Mouse (Mus musculus): ENCODE results near the gene Myl9.

Gene Myl9

DNA sequence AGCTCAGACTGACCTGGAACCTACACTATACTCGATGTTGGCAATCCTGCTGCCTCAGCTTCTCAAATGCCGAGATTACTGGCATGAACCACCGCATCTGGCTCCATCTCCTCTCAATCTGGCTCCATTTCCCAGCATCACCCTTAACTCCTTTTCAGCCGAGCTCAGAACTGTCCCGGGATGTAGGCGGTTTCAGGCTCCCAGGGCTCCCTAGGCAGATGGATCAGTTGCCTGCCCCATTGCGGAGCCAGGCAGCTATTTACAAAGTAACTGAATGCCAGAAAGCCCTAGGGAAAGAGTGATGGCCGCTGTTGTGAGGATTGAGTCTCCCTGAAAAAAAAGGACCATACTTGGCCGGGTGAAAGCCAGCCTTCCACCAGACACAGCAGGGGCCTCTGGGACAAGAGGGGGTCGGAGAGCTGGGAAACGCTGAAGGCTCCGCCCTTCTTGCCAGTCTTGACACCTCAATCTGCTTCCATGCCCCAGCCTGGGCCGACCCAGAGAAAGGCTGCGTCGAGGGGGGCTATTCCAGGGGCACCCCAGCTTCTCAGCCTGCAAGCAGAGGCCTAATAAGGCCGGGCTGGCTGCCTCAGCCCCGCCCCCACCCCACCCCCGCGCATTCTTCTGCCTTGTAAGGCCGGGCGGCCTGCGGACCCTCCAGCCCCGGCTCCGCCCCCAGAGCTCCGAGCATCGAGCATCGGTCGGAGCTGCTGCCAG, at the start of gene Myl9:
Gene Myl9, plus strand, starts transcription at position 683 of the 717 bp plus-strand sequence.
- DNase-seq (ENCODE audit: low read depth, low spot score): peak; percentile 84

DNA sequence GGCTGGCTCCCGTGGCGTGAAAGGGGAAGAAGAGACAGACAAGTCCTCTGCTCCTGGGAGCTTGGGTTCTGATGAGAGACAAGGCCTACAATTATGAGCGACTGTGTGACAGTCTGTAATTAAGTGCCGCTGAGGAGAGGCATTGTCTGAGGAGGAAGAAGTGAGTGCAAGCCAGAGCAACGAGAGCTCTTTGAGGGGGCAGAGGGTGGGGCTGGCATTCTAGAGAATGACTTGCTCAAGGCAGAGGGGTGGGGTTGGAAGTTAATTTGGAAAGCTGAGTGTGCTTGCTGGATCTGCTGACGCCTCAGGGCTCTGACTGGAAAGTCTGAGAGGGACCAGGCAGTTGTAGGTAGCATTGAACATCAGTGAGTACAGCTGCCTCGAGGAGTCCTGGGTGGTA, 48.9 kb upstream of the Myl9 start:
- DNase-seq (ENCODE audit: low read depth, low spot score): no peak

DNA sequence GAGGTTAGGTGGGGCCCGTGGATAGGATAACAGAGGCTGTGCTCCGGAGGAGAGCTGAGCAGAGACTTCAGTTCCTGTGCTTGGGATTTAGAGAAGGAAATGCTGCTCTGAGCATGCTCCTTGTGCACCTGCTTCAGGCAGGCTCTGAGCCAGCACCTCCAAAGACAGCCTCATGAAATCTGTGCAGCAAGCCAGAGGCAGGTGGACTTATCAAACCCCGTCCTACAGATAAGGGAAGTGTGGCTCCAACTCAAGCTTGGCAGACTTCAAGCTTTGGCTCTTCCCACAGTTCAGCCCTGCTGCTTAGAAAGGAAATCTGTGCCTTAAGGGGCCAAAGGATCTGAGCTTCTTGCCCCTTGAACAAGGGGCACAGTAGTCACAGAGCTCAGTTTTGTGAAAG, 48.3 kb upstream of the Myl9 start:
- DNase-seq (ENCODE audit: low read depth, low spot score): no peak

DNA sequence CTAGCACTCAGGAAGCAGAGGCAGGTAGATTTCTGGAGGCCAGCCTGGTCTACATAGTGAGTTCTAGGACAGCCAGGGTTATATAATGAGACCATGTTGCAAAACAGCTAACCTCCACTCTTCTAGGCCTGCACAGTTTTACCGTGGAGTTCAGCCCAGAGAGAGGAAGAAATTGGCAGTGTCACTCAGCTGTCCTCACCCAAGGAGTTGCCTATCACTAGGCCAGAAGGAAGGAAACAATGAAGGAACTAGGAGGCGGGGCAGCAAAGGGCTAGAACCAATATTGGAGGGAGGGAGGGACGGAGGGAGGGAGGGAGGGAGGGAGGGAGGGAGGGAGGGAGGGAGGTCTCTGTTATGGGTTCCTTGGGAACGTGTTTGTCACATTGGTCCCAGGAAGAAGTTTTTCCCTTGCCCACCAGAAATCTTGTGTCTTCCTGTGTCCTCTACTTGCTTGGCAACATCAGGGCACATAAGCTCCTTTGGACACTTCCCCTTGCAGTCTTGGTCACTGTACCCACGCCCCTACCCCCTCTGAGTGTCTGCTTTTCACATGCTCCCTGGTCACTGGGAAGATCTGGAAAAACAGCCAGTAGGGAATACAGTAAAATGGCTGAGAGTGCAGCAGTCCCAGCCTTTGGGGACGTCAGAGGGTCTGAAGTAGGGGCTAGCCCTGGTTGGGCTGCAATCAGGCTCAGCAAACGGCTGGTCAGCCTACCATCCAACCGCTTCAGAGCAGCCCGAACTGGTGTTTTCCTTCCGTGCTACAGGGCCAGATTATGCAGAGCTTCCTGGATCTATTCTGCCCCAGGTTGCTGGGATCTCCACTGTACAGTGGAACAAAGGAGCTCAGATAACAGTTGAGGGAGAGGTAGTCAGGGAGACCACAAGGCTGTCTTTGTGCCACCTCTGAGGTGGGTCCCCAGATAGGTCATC, 45.4 kb upstream of the Myl9 start:
- no peak for DNase-seq (ENCODE audit: low read depth, low spot score)

DNA sequence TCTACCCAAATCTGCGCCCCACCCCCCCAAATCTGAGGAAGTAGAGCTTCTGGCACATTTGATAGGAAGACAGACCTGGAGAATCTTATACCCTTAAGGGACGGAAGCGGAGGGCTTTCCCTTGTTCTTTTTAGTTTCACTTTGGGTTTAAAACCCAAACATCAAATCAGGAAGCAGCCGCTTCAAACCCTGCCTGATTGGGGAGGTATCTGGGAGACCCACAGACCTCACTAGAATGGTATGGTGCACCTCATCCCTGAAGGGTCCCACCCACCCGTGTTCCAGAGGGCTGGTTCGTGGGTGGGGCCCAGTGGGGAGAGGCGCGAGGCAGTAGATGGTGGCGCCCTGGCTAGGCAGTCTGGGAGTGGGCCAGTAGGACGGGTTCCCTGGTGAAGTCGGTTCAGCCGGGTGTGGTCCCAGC, 44.7 kb upstream of the Myl9 start:
- DNase-seq (ENCODE audit: low read depth, low spot score): no peak

DNA sequence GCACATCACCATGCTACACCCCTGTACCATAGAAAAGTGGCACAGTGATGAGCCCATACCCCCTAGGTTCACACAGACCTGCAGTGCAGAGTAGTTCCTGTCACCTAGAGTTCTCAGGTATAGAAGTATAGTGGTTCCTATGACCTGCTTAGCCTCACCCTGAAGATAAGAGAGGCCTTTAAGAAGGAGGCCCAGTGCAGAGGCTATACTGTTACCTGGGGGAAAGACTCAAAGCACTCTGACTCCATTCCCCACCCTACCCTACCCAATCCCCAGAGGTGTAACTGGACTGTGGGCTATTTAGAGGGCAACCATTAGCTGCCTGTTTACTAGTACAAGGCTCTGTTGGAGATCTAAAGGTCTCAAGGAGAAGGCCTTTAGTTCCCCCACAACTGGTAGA, 43.6 kb upstream of the Myl9 start:
- DNase-seq (ENCODE audit: low read depth, low spot score): no peak

DNA sequence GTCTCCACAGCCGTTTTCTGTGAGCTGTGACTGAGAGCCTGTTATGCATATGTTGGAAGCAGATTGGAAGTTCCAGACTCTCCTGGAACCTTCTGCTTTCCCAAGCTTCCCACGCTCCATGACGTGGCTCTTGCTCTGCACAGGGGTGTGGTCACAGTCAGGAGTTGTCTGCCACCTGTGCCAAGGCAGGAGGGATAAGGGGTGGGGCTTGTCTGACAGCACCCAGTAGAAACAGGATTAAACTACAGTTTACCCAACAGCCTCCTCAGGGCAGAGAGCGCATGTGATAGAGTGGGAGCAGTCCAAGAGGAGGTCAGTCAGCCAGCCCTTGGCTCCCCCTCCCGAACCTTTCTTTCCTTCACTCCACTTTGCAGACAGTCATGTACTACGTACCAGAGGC, 43.1 kb upstream of the Myl9 start:
- no peak for DNase-seq (ENCODE audit: low read depth, low spot score)

DNA sequence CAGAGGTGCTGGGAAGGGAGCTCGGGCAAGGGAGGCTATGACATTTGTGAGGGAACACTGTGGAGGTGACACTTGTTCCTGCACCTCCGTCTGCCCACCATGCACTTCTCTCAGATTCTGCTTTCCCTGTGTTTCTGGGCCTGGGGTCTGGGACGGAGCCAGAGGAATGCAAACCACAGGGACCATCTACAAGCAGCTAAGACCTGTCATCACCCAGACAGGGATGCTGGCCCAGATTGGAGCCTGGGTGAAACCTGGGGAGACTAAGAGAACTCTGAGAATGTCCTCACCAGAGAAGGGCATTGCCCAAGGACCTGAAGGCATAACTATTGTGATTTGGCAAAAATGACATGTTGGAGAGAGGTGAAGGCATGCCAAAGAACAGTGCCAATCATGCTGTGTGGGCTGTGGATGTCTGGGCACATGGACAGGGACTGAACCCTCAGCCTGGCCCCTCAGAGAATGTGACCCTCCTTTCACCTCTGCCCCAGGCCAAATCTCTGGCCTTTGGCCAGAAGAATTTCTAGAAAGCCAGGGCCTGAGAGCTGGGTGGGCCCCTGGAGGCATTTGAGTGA, 39.4 kb upstream of the Myl9 start:
- no peak for DNase-seq (ENCODE audit: low read depth, low spot score)

DNA sequence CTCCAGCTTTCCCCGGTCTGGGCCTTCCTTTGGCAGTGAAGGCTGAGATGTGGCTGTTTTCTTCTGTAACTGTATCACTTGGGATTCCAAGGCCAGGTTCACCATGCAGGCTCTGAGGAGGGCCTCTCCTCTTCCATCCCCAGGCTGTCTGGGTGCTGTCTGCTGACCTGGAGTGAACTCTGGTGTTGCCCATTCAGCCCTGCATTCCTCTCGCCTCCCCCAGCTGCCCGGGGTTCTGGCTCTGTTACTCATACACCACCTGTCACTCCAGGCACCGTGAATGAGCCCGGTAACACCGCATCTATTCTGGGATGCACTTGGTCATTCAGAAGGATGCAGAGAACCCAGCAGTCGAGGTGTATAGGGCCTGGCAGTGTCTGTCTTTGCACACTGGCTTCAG, 38.4 kb upstream of the Myl9 start:
- no peak for DNase-seq (ENCODE audit: low read depth, low spot score)

DNA sequence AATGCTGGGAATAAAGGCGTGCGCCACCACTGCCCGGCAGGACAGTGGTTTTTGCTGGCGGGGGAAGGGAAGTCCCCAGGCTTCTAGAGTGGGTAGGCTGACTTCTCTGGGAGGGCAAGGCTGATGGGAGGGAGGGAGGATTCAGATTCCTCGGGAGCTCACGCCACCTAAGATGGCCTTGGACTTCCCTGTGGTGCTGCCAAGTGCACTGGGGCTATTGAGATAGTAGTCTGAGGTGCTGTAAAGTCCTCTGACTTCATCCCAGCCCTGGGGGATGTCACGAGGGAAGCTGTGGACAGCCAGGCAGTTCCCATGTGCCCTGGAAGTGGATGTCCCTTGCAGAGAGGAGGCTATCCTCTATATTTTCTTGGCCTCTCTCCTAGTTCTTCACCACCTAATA, 37.2 kb upstream of the Myl9 start:
- DNase-seq (ENCODE audit: low read depth, low spot score): no peak

DNA sequence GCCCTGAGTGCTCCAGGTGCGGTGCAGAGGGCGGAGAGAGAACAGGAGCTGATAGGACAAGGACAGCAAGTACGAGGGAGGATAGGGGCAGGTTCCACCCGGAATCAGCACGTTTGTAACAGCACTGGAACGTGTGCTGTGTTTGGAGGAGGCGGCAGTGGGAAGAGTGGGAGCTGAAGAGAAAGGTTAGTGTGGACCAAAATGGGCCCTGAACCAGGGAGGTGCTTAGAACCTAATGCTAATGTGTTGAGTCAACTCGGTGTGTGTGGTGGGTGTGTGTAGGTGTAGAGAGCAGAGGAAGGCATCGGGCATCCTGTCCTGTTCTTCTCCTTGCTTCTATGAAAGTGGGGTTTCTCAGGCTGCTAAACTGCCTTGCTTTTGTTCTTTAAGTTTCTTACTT, 34.0 kb upstream of the Myl9 start:
- no peak for DNase-seq (ENCODE audit: low read depth, low spot score)

DNA sequence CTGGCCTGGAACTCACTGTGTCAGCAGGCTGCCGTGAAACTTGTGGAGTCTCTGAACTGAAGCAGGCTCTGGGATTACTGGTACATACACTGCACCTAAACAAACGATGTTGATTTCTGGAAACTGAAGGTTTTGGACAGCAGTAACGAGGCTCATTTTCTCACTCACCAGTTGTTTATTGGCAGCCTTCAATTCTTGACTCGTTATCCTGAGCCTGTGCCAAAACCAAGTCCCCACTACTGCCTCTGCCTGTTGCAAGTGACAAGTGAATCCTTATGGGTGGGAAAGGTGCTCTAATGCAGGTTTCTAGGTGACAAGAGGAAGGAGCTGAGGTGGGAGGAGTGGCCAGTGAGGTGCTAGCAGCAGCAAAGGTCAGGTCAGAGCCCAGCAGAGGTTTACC, 33.2 kb upstream of the Myl9 start:
- no peak for DNase-seq (ENCODE audit: low read depth, low spot score)

DNA sequence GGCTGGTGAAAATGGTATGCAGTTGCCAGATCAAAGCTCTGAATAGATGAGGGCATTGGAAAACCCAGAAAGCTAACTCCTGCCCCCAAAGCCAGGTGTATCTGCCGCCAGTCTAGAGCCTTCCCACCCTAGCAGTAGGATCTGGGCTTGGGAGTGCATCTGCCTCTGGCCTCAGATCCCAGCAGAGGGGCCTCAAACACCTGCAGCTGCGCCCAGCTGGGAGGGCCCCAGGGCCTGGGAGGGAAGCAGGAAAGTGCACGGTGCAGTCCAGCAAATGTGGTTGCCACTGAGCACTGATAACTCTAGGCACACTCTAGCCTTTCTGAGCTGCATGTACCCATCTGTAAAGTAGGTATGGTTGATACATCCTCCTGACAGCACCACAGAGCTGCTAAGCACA, 32.0 kb upstream of the Myl9 start:
- no peak for DNase-seq (ENCODE audit: low read depth, low spot score)

DNA sequence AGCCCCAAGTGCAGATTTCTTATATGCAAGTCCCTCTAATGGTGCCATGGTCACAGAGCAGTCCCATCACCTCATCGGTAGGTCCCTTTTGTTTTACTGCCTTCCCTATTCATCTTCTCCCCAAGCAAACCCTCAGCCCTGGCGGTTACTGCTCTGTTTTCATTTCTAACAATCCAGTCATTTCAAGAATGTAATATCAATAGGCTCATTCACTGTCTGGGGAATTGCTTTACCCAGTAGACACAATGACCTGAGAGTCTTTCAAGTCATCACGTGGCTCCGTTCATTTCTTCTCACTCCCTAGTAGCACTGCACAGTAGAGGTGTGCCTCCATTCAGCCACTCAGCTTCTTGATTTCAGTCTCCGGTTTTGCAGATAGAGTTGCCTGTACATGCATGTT, 30.8 kb upstream of the Myl9 start:
- no peak for DNase-seq (ENCODE audit: low read depth, low spot score)

DNA sequence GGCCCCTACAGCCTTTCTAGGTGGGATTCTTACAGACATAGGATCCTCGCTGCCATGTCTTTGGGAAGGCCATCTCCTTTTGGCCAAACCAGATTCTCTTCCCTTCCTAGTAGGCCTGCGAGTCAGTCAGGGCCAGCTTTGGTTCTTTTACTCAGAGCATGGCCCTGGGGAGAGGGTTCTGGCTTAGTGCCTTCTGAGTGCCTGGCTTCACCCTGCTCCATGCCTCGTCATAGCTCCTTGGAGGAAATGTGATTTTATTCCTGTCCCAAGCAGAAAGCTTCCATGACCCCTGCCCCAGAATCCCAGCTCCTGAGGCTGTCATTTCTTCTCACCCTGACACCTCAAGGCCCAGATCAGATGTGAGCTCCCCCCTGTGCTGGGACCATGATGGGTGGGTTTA, 27.9 kb upstream of the Myl9 start:
- DNase-seq (ENCODE audit: low read depth, low spot score): no peak

DNA sequence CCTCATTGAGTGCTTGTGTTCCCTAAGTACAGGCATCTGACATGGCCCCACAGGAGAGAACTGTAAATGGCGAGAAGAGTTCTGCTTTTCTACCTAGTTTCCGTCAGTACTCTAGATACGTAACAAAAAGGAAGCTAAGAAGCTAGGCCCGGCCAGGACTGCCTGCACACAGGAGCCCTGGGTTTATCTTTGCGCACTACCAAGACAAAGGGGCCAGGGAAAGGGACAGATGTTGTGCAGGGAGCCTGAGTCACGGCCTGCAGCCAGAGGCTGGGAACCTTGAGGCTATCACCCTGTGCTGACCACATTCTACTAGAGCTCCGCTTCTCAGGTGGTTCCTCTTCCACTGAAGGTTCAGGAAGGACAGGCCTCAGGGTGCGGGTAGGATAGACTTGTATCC, 25.5 kb upstream of the Myl9 start:
- DNase-seq (ENCODE audit: low read depth, low spot score): no peak

DNA sequence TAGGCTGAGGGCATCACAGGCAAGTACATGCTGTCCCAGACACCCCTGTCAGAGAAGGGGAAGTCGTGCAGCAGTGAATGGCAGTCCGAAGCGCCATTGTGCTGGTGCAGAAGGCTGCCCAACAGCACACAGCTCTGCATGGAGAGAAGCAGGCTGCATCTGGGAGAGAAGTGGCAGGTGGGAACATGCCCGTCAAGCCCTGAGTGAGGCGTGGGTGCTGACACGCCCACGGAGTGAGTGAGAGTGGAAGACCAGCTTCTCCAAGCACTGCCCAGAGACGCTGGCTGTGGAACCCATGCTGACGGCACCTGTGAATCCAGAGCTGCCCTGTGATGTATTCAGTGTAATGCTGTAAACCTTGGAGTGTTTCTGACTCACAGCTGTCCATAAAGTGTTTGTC, 18.3 kb upstream of the Myl9 start:
- no peak for DNase-seq (ENCODE audit: low read depth, low spot score)

DNA sequence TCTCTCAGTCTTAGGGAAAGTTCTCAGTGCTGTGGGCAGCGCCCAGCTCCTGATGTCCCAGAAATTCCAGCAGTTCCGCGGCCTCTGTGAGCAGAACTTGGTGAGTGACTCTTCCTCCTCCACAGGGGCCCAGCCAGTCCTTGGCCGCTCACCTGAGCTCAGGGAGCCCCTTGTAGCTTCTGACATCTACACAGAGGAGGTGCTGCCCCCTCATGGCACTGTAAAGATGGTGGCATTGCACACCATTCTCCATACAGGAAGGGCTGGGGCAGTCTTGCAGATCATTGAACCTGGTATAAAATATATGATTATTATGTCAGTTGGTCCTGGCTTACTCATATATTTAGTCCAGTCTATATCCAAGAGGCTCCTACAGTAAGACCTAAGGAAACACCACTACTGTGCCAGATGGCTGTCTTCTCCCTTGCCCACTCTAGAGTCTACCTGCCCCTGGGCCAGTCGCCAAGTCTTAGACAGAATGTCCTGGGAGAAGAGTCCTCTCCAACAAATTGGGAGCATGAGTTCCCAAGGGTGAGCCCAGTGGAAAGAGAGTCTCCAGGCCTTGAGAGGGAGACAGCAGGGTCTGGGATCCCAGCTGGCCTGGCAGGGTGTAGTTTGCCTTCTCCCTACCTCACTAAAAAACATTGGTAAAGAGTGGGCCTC, 14.2 kb upstream of the Myl9 start:
- DNase-seq (ENCODE audit: low read depth, low spot score): no peak

DNA sequence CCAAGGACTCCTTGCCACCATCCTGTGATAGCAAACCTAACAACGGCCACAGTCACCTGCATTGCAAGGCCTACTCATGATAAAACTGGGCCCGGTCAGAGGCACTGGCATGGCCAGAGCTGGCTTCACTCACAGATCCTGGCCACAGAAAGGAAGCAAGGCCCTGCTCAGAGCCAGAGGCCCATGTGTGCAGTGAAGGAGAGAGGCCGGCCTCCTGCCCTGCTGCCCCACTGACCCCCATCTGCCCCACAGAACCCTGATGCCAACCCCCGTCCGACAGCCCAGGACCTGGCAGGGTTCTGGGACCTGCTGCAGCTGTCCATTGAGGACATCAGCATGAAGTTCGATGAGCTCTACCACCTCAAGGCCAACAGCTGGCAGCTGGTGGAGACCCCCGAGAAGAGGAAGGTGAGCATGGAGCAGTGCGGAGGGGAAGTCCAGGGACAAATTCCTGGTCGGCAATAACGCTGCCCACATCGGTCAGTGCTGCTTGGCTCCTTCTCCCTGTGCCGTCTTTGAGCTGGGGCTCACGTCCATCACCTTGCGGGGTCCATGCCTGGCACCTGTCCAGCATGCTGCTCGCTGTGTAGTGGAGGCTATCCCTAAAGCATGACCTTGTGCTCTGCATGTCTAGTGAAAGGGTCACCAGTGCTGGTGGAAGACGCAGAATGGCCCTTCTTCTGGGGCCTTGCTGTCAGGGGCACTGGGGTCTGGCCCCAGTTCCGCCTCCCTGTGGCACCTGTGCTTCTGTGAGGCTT, 13.5 kb upstream of the Myl9 start:
- DNase-seq (ENCODE audit: low read depth, low spot score): no peak

DNA sequence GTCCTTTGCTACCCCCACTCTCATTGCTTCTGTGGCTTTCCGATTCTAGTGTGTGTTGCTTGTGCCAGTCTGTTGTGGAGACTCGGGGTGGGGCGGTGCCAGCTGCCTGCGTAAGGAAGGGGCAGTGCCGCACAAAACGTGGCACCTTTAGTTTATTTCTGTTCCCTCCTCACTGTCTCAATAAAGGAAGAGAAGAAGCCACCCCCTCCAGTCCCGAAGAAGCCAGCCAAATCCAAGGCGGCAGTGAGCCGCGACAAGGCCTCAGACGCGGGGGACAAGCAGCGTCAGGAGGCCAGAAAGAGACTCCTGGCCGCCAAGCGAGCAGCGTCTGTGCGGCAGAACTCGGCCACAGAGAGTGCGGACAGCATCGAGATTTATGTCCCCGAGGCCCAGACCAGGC, 12.7 kb upstream of the Myl9 start:
- DNase-seq (ENCODE audit: low read depth, low spot score): peak; percentile 23

DNA sequence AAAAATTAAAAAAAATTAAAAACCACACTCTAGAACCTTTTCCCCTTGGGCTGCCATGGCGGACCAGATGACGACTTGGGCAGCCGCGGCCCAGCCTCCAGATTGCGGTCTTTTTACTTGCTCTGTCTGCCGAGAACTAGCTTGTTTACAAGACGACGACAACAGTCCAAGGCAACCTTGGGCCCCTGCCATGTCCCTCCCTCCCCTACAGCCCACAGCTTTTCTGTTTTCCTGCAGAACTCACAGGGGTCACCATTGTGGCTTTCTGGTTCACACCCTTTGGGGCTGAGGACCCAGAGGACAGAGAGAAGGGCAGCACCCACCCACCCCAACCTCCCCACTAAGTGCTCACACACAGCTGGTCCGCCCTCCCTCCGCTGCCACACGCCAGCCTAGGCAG, 12.1 kb upstream of the Myl9 start:
- DNase-seq (ENCODE audit: low read depth, low spot score): no peak
